Mouse (Mus musculus) forebrain, embryonic 15.5 days (tissue): ENCODE results near the gene Cavin2. TPM values are rescaled to one million over a fixed set of nuclear protein-coding genes. Genes with fewer than 3 reads are reported as not detected.

Experiments used
- ATAC-seq: fragments of 200-750 bp; cut with Nextera tagmentation; replicated peaks from 2 replicates; pipeline ENCODE4 v1.8.0; 2017; ENCODE audit warnings: mild to moderate bottlenecking, moderate TSS enrichment, moderate library complexity
- H3K27ac ChIP-seq: fragments of 300-500 bp; sonication (generic); replicated peaks from 2 replicates; pipeline ENCODE4 v1.5.1; 2015; ENCODE audit warnings: mild to moderate bottlenecking, inconsistent platforms
- H3K27me3 ChIP-seq: fragments of 300-500 bp; sonication (generic); 2 replicates; pipeline ENCODE4 v1.6.1; 2015; ENCODE audit warnings: inconsistent platforms
- H3K36me3 ChIP-seq: fragments of 300-500 bp; sonication (generic); 2 replicates; pipeline ENCODE4 v1.6.1; 2015; ENCODE audit warnings: mild to moderate bottlenecking, inconsistent platforms
- H3K4me1 ChIP-seq: fragments of 300-500 bp; sonication (generic); 2 replicates; pipeline ENCODE4 v1.6.1; 2015; ENCODE audit warnings: inconsistent platforms
- H3K4me2 ChIP-seq: fragments of 300-500 bp; sonication (generic); replicated peaks from 2 replicates; pipeline ENCODE4 v1.6.1; 2015; ENCODE audit warnings: mild to moderate bottlenecking, inconsistent platforms
- H3K4me3 ChIP-seq: fragments of 300-500 bp; sonication (generic); 2 replicates; pipeline ENCODE4 v1.5.1; 2015; ENCODE audit warnings: mild to moderate bottlenecking, inconsistent platforms
- H3K9ac ChIP-seq: fragments of 300-500 bp; sonication (generic); replicated peaks from 2 replicates; pipeline ENCODE4 v1.6.1; 2015; ENCODE audit warnings: mild to moderate bottlenecking, inconsistent platforms
- H3K9me3 ChIP-seq: fragments of 300-500 bp; sonication (generic); 2 replicates; pipeline ENCODE4 v1.6.1; 2016; ENCODE audit warnings: inconsistent platforms
- WGBS: fragments of 180-500 bp; shearing (Covaris S2); methylation state at CpG from one replicate; pipeline ENCODE4 v1.1.7; 2015; ENCODE audit warnings: mixed read lengths; 5-methylcytosine and 5-hydroxymethylcytosine counted together
- polyA plus RNA-seq: library from polyadenylated mRNA; unstranded; fragments of >200 nt; fragmentation: Nextera tagmentation; extraction: Ambion mirVana; gene quantifications from 2 replicates; pipeline ENCODE4 v1.2.1, GENCODE M21; 2015

Cavin2 gene
- polyA plus RNA-seq, 1 experiment from 2014 or later, result 5.8 TPM

DNA sequence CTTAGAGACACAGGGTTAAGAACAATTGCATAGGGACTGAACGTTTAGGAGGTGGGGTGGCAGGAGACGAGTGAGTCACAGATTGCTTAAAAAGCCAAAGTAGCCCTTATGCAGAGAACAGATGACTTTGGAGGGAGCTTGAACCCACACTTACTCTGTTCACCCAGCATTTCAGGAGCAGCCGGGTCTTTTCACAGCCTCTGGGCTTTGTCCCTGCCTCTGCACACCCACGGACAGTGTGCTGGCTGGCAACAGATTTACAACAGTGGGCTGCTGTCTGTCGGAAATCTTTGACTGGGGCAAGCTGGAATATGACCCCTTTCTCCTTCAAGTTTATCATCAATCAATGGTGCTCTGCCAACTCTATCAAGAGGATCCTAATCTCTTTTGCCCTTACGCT is 44.1 kb downstream of the Cavin2 start:
- no peaks in the 10 kb centered on the region for H3K27me3 ChIP-seq
- H3K4me2 ChIP-seq, result peak overlapping the region; percentile 44; the same call in 1 of the 2 replicates
- no peak overlapping the region for H3K9ac ChIP-seq
- WGBS, result 52% methylated on average over 6 of the region's 6 CpGs
- ATAC-seq, result no peak
- no peaks in the 10 kb centered on the region for H3K36me3 ChIP-seq
- peaks cover 12% of the 10 kb centered on the region for H3K4me1 ChIP-seq
- H3K9me3 ChIP-seq, result no peaks in the 10 kb centered on the region
- no peak overlapping the region for H3K4me3 ChIP-seq
- no peak overlapping the region for H3K27ac ChIP-seq

GRCm38 (mm10) chr1:51333557-51334285 is 44.8 kb downstream of the Cavin2 start:
- H3K4me1 ChIP-seq, result peaks cover 12% of the 10 kb centered on the region
- 27% methylated on average over 18 of the region's 18 CpGs for WGBS
- H3K4me3 ChIP-seq, result peak overlapping the region; percentile 28
- H3K9me3 ChIP-seq, result no peaks in the 10 kb centered on the region
- no peaks in the 10 kb centered on the region for H3K27me3 ChIP-seq
- no peaks in the 10 kb centered on the region for H3K36me3 ChIP-seq
- H3K27ac ChIP-seq, result peak overlapping the region; percentile 66
- H3K9ac ChIP-seq, result peak overlapping the region; percentile 31
- peak; percentile 93 for ATAC-seq
- peak overlapping the region; percentile 44 for H3K4me2 ChIP-seq

- Histone ChIP-seq H3K27me3 (no peaks in the 10 kb centered on the region), H3K4me3 (no peak overlapping the region), H3K4me1 (peaks cover 12% of the 10 kb centered on the region), H3K36me3 (no peaks in the 10 kb centered on the region), H3K9me3 (no peaks in the 10 kb centered on the region), H3K9ac (0 out of 2 replicates have a peak overlapping the region, but pooled peaks have one; percentile 20), H3K4me2 (peak overlapping the region; percentile 26; the same call in 1 of the 2 replicates), H3K27ac (peak overlapping the region; percentile 66)
- 23% methylated on average over 6 of the region's 6 CpGs for WGBS
- peak; percentile 75 for ATAC-seq
Observed at GRCm38 (mm10) chr1:51334289-51334688, 45.4 kb downstream of the Cavin2 start.

DNA sequence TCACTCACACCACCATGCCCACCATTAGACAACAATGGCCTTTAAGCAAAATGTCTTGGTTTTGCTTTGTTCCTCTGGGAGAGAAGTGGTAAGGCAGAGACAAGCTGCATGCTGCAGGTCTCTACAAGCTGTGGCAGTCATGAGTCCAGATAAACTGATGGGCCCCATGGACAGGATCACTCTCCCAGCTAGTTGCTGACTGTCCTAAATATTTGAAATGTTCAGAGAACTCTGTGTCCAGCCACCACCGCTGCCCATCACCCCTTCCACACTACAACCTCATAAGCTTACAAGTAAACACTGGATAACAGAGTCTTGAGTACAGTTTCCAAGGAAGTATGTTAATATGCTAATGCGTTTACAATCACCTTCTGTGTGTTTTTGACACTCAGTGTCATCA is 46.2 kb downstream of the Cavin2 start:
- 90% methylated on average over 2 of the region's 2 CpGs for WGBS

DNA sequence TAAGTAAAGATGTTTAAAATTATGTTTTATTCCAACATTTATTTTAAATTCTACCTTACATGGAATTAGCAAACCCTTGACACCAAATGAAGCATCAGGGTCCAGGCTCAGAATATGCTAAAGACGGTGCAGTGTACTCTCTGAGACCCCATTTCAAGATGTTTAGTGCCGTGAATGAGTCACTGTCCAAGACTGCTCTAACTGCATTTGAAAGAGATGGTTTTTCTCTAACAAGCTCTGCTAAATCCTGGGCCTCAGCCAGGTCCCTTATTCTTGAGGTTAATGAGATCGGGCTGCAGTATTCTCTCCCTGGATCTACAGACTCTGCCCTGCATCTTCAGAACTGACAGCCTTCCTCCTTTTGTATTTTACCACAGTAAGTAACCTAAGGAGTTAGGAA is 55.2 kb downstream of the Cavin2 start:
- Histone ChIP-seq H3K9me3 (no peaks in the 10 kb centered on the region), H3K36me3 (no peaks in the 10 kb centered on the region), H3K4me2 (no peak overlapping the region), H3K27ac (no peak overlapping the region), H3K4me1 (0 out of 2 replicates have a peak, but pooled peaks cover 11% of the 10 kb centered on the region), H3K4me3 (no peak overlapping the region), H3K9ac (no peak overlapping the region), H3K27me3 (no peaks in the 10 kb centered on the region)
- 13% methylated on average over 3 of the region's 3 CpGs for WGBS
- no peak; the same call in 1 of the 2 replicates for ATAC-seq

More for the DNA sequence above, 46.2 kb downstream of the Cavin2 start:
- H3K36me3 ChIP-seq, result no peaks in the 10 kb centered on the region
- no peaks in the 10 kb centered on the region for H3K9me3 ChIP-seq
- no peaks in the 10 kb centered on the region for H3K27me3 ChIP-seq
- ATAC-seq, result no peak
- peaks cover 12% of the 10 kb centered on the region for H3K4me1 ChIP-seq
- no peak overlapping the region for H3K27ac ChIP-seq
- H3K4me3 ChIP-seq, result no peak overlapping the region
- no peak overlapping the region for H3K9ac ChIP-seq
- no peak overlapping the region for H3K4me2 ChIP-seq

DNA sequence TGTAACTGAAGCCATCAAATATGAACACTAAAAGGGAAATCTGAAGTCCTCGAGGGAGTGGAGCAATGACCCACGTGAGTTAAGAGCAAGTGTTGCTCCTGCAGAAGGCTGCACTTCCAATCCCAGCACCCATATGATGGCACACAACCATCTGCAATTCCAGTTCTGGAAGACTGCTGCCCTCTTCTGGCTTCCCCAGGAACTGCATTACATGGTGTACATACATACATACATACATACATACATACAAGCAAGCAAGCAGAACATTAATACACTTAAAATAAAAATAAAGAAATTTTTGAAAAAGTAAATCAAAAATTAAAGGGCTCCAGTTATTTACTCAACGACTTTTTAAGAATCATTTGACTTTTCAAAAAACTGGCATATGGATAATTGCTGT is 58.7 kb downstream of the Cavin2 start:
- Histone ChIP-seq H3K36me3 (no peaks in the 10 kb centered on the region), H3K9me3 (no peaks in the 10 kb centered on the region), H3K9ac (no peak overlapping the region), H3K4me3 (no peak overlapping the region), H3K4me1 (0 out of 2 replicates have a peak, but pooled peaks cover 15% of the 10 kb centered on the region), H3K4me2 (no peak overlapping the region), H3K27ac (no peak overlapping the region), H3K27me3 (no peaks in the 10 kb centered on the region)
- ATAC-seq, result no peak
- WGBS, result 93% methylated on average over 3 of the region's 3 CpGs

DNA sequence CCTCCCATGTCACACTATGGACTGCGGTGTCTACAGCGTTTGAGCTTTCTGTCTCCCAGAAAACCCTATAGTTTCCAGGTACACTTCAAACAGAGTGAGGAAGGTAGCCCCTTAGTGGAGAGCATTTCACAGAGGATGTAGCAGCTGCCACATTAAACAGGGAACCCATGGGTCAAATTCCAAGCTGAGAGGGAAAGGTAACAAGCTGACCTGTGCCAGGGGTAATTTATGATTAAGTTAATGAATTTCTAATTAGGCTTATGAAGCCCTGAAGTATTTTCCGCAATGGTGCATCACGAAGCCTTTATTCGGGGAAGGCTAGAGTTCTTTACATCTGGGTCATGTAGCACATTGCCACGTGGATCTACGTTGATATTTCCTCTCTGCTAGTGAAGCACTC is 59.7 kb downstream of the Cavin2 start:
- Histone ChIP-seq H3K4me1 (0 out of 2 replicates have a peak, but pooled peaks cover 15% of the 10 kb centered on the region), H3K9me3 (no peaks in the 10 kb centered on the region), H3K9ac (no peak overlapping the region), H3K4me3 (no peak overlapping the region), H3K36me3 (no peaks in the 10 kb centered on the region), H3K27me3 (no peaks in the 10 kb centered on the region), H3K27ac (no peak overlapping the region), H3K4me2 (no peak overlapping the region)
- WGBS, result 62% methylated on average over 7 of the region's 7 CpGs
- no peak for ATAC-seq

- Histone ChIP-seq H3K4me3 (no peak overlapping the region), H3K27ac (no peak overlapping the region), H3K4me2 (no peak overlapping the region), H3K36me3 (no peaks in the 10 kb centered on the region), H3K4me1 (0 out of 2 replicates have a peak, but pooled peaks cover 8% of the 10 kb centered on the region), H3K27me3 (no peaks in the 10 kb centered on the region), H3K9me3 (no peaks in the 10 kb centered on the region), H3K9ac (no peak overlapping the region)
- 32% methylated on average over 7 of the region's 7 CpGs for WGBS
- peak; percentile 35; the same call in 1 of the 2 replicates for ATAC-seq
Observed at GRCm38 (mm10) chr1:51349291-51349967, 60.5 kb downstream of the Cavin2 start.

Other genes with a start within 250 kb of the Cavin2 start
- gene Nabp1, start 189.3 kb downstream of the Cavin2 start, polyA plus RNA-seq, result 9.3 and 9.7 TPM in 2 replicates